In the genomic region with DNA sequence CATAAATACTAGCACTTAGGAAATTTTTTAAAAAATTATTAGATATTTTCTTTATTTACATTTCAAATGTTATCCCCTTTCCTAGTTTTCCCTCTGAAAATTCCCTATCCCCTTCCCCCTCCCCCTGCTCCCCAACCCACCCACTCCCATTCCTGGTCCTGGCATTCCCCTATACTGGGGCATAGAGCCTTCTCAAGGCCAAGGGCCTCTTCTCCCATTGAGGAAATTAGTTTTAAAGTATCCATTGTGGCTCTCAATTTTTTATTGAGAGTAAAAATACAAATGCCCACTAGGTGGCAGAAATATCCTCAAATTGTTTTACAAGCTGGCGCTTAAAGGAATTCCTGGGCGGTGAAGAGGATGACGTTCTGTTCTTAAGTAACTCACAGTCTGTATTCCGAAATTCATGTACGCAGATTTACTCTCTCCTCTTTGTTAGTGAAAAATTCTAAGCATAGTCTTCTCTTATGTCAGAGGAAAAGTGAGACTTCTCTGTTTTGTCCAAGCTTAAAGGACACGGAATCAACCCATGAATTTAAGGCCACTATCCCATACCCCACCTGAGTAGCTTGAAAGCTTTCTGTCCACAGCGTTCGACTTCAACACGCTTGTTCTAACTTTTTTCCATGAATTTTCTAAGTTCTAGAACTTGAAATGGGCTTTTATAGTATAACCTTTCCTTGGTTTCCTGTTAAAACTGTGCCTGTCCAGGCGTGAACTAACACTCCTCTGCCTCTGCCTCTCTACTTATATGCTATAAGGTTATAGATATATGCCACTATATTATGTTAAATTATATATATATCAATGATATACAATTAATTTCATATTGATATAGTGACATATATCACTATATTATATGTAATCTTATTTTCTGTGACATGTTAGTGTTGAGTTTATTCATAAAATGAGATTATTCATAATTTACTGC, we compare ENCODE assay signal across 9 mouse cellular contexts. TPM values are rescaled to one million over a fixed set of nuclear protein-coding genes. Genes with fewer than 3 reads are reported as not detected.
A peak's percentile ranks its signal among the peaks of the same experiment; 100 is the strongest.
DNase-seq lines count a peak whose midpoint lies in the region; ATAC-seq lines count a peak whose summit lies in the region.
"Had no signal": no experiment of that assay in that cellular context is flagged by ENCODE, and none has a peak within 500 bp of the region (broad histone marks: within the 10 kb centered on the region; RNA-seq: fewer than 3 reads in every experiment).

No protein-coding gene starts in this region.

- H3K27me3 ChIP-seq in heart, embryonic 15.5 days: peaks cover 7% of the 10 kb centered on the region; the same call in 1 of the 2 replicates
- 0 out of 2 replicates have a peak, but pooled peaks cover 3% of the 10 kb centered on the region for H3K27me3 ChIP-seq in hindbrain, embryonic 15.5 days
- H3K27me3 ChIP-seq in midbrain, embryonic 16.5 days (ENCODE audit: control insufficient read depth, insufficient read depth, low read depth, low read length): no peaks in the 10 kb centered on the region

- H3K9ac ChIP-seq in heart, embryonic 15.5 days: no peak overlapping the region
- no peak overlapping the region for H3K9ac ChIP-seq in hindbrain, embryonic 15.5 days
- H3K9ac ChIP-seq in midbrain, embryonic 16.5 days (ENCODE audit: low read depth, low read length): no peak overlapping the region

- peak overlapping the region; percentile 42 for H3K4me2 ChIP-seq in heart, embryonic 15.5 days
- peak overlapping the region; percentile 36; the same call in 1 of the 2 replicates for H3K4me2 ChIP-seq in hindbrain, embryonic 15.5 days
- peak overlapping the region; percentile 32; the same call in 1 of the 2 replicates for H3K4me2 ChIP-seq in midbrain, embryonic 16.5 days (ENCODE audit: low read length)

- intact Hi-C loops in gastrocnemius, postnatal 36 days (cut with DNase I): no loop called here

- WGBS in heart, embryonic 15.5 days: 40% methylated on average over 10 of the region's 10 CpGs
- 47% methylated on average over 10 of the region's 10 CpGs for WGBS in hindbrain, embryonic 15.5 days
- 45% methylated on average over 10 of the region's 10 CpGs for WGBS in midbrain, embryonic 16.5 days

- DNase-seq in heart, adult 11 months: no peak
- DNase-seq in 3T3-L1 (ENCODE audit: low read depth, low spot score): peak; percentile 69
- DNase-seq in R1 (ENCODE audit: low read depth, low spot score): peak; percentile 73
- no peak for DNase-seq in spleen, postnatal 10 days (ENCODE audit: low spot score in 2 of 2)
- no peak for DNase-seq in gastrocnemius, postnatal 36 days

- no peak for ATAC-seq in heart, embryonic 15.5 days (replicated peaks; ENCODE audit: insufficient number of reproducible peaks, insufficient read depth, low FRiP score, low read depth)
- ATAC-seq in hindbrain, embryonic 15.5 days (ENCODE audit: low FRiP score, low read depth): peak; percentile 45; the same call in 1 of the 2 replicates
- ATAC-seq in midbrain, embryonic 16.5 days: peak; percentile 62; the same call in 1 of the 2 replicates

- H3K27ac ChIP-seq in heart, embryonic 15.5 days: no peak overlapping the region
- no peak overlapping the region for H3K27ac ChIP-seq in hindbrain, embryonic 15.5 days (replicated peaks)
- H3K27ac ChIP-seq in midbrain, embryonic 16.5 days (ENCODE audit: low read length): no peak overlapping the region

- H3K36me3 ChIP-seq in heart, embryonic 15.5 days: no peaks in the 10 kb centered on the region
- H3K36me3 ChIP-seq in hindbrain, embryonic 15.5 days: no peaks in the 10 kb centered on the region
- H3K36me3 ChIP-seq in midbrain, embryonic 16.5 days (ENCODE audit: control insufficient read depth, insufficient read depth, low read length): no peaks in the 10 kb centered on the region

- H3K9me3 ChIP-seq in heart, embryonic 15.5 days (replicated peaks): no peaks in the 10 kb centered on the region
- no peaks in the 10 kb centered on the region for H3K9me3 ChIP-seq in hindbrain, embryonic 15.5 days
- H3K9me3 ChIP-seq in midbrain, embryonic 16.5 days (replicated peaks; ENCODE audit: control insufficient read depth, low read length, poor library complexity, severe bottlenecking): no peaks in the 10 kb centered on the region

- peaks cover 2% of the 10 kb centered on the region; the same call in 1 of the 2 replicates for H3K4me1 ChIP-seq in heart, embryonic 15.5 days (replicated peaks)
- H3K4me1 ChIP-seq in hindbrain, embryonic 15.5 days (replicated peaks): peaks cover 2% of the 10 kb centered on the region
- H3K4me1 ChIP-seq in midbrain, embryonic 16.5 days (ENCODE audit: control insufficient read depth, insufficient read depth, low read length): no peaks in the 10 kb centered on the region

- no peak overlapping the region for H3K4me3 ChIP-seq in heart, embryonic 15.5 days
- H3K4me3 ChIP-seq in hindbrain, embryonic 15.5 days: no peak overlapping the region
- H3K4me3 ChIP-seq in midbrain, embryonic 16.5 days (ENCODE audit: low read depth, low read length): no peak overlapping the region

RNA-seq across cellular contexts. Expression of a gene that starts 4.9 kb away (rescaled TPM):
- 0.96 and 1.8 TPM in 2 replicates for polyA plus RNA-seq in heart, embryonic 15.5 days (2015; fragmentation: Nextera tagmentation; extraction: Ambion mirVana)
- polyA plus RNA-seq in hindbrain, embryonic 15.5 days (2015; fragmentation: Nextera tagmentation; extraction: Ambion mirVana): 2.2 and 2.8 TPM in 2 replicates
- polyA plus RNA-seq in midbrain, embryonic 16.5 days (2015; fragmentation: Nextera tagmentation; extraction: Ambion mirVana): 1.0 and 2.7 TPM in 2 replicates
- not detected for total RNA-seq in gastrocnemius, postnatal 36 days (2021)
- polyA plus RNA-seq: liver, embryonic 16.5 days had no signal

RNA-seq across cellular contexts. Expression of a gene that starts 36.0 kb away (rescaled TPM):
- not detected in 2 replicates for polyA plus RNA-seq in heart, embryonic 15.5 days (2015; fragmentation: Nextera tagmentation; extraction: Ambion mirVana)
- polyA plus RNA-seq in hindbrain, embryonic 15.5 days (2015; fragmentation: Nextera tagmentation; extraction: Ambion mirVana): 0.09 TPM in 1 of 2 replicates, not detected in the other
- 0.07 and 0.08 TPM in 2 replicates for polyA plus RNA-seq in midbrain, embryonic 16.5 days (2015; fragmentation: Nextera tagmentation; extraction: Ambion mirVana)
- total RNA-seq in gastrocnemius, postnatal 36 days (2021): not detected

Comparison
In these comparisons a context has a peak if more than half of its experiments do, and no peak if none do; other contexts are left out.
1. DNase-seq: peak in 3T3-L1 (single experiment) and R1 (single experiment); none in heart, adult 11 months (single experiment), spleen, postnatal 10 days (0 of 2) and gastrocnemius, postnatal 36 days (0 of 2).
2. Peak in every context shown above with its lines, with median percentiles within 50 percentile points of each other: H3K4me2 ChIP-seq.